Mouse (Mus musculus) hindbrain, embryonic 12.5 days (tissue): Measurements from ENCODE around the gene Tbc1d8. TPM values are rescaled to one million over a fixed set of nuclear protein-coding genes. Genes with fewer than 3 reads are reported as not detected.

Experiments
- ATAC-seq: fragments of 200-750 bp; cut with Nextera tagmentation; 2 replicates; pipeline ENCODE4 v1.8.0; 2017; ENCODE audit warnings: moderate TSS enrichment; ENCODE audit not compliant: low FRiP score
- H3K27ac ChIP-seq: fragments of 300-500 bp; sonication (generic); 2 replicates; pipeline ENCODE4 v1.5.1; 2016; ENCODE audit warnings: mild to moderate bottlenecking
- H3K27me3 ChIP-seq: fragments of 300-500 bp; sonication (generic); 2 replicates; pipeline ENCODE4 v1.6.1; 2016; ENCODE audit warnings: mild to moderate bottlenecking
- H3K36me3 ChIP-seq: fragments of 300-500 bp; sonication (generic); 2 replicates; pipeline ENCODE4 v1.6.1; 2016; ENCODE audit warnings: mild to moderate bottlenecking
- H3K4me1 ChIP-seq: fragments of 300-500 bp; sonication (generic); 2 replicates; pipeline ENCODE4 v1.6.1; 2016
- H3K4me2 ChIP-seq: fragments of 300-500 bp; sonication (generic); replicated peaks from 2 replicates; pipeline ENCODE4 v1.6.1; 2016; ENCODE audit warnings: mild to moderate bottlenecking
- H3K4me3 ChIP-seq: fragments of 300-500 bp; sonication (generic); 2 replicates; pipeline ENCODE4 v1.5.1; 2016; ENCODE audit warnings: mild to moderate bottlenecking
- H3K9ac ChIP-seq: fragments of 300-500 bp; sonication (generic); 2 replicates; pipeline ENCODE4 v1.6.1; 2016; ENCODE audit warnings: mild to moderate bottlenecking, moderate library complexity
- H3K9me3 ChIP-seq: fragments of 300-500 bp; sonication (generic); replicated peaks from 2 replicates; pipeline ENCODE4 v1.6.1; 2016; ENCODE audit warnings: mild to moderate bottlenecking
- WGBS: fragments of 180-500 bp; shearing (Covaris S2); methylation state at CpG from one replicate; pipeline ENCODE4 v1.1.7; 2016; 5-methylcytosine and 5-hydroxymethylcytosine counted together
- polyA plus RNA-seq: library from polyadenylated mRNA; unstranded; fragments of >200 nt; fragmentation: Nextera tagmentation; extraction: Ambion mirVana; gene quantifications from 2 replicates; pipeline ENCODE4 v1.2.1, GENCODE M21; 2016

The Tbc1d8 gene
- polyA plus RNA-seq, 1 experiment from 2014 or later = 8.6 TPM

GRCm38 (mm10) chr1:39471298-39471902 lies 7.2 kb downstream of the Tbc1d8 start:
- ATAC-seq = no peak
- 76% methylated on average over 9 of the region's 9 CpGs for WGBS
- Histone ChIP-seq H3K4me1 (no peaks in the 10 kb centered on the region), H3K9me3 (no peaks in the 10 kb centered on the region), H3K4me3 (no peak overlapping the region), H3K36me3 (no peaks in the 10 kb centered on the region), H3K9ac (no peak overlapping the region), H3K4me2 (no peak overlapping the region), H3K27ac (no peak overlapping the region), H3K27me3 (no peaks in the 10 kb centered on the region)

GRCm38 (mm10) chr1:39468982-39469381 lies 9.6 kb downstream of the Tbc1d8 start:
- ATAC-seq = no peak
- Histone ChIP-seq H3K9ac (no peak overlapping the region), H3K9me3 (no peaks in the 10 kb centered on the region), H3K4me1 (no peaks in the 10 kb centered on the region), H3K36me3 (no peaks in the 10 kb centered on the region), H3K27me3 (no peaks in the 10 kb centered on the region), H3K27ac (no peak overlapping the region), H3K4me2 (no peak overlapping the region), H3K4me3 (no peak overlapping the region)
- 86% methylated on average over 7 of the region's 7 CpGs for WGBS

- H3K4me3 ChIP-seq = no peak overlapping the region
- no peaks in the 10 kb centered on the region for H3K27me3 ChIP-seq
- H3K36me3 ChIP-seq = no peaks in the 10 kb centered on the region
- no peaks in the 10 kb centered on the region for H3K9me3 ChIP-seq
- H3K27ac ChIP-seq = no peak overlapping the region
- 94% methylated on average over 13 of the region's 13 CpGs for WGBS
- no peak overlapping the region for H3K9ac ChIP-seq
- ATAC-seq = no peak
- no peaks in the 10 kb centered on the region for H3K4me1 ChIP-seq
- no peak overlapping the region for H3K4me2 ChIP-seq
These were observed 12.0 kb downstream of the Tbc1d8 start for GRCm38 (mm10) chr1:39466526-39466925.

GRCm38 (mm10) chr1:39464760-39465159 lies 13.8 kb downstream of the Tbc1d8 start:
- WGBS = 88% methylated on average over 3 of the region's 3 CpGs
- Histone ChIP-seq H3K36me3 (no peaks in the 10 kb centered on the region), H3K9me3 (no peaks in the 10 kb centered on the region), H3K27me3 (no peaks in the 10 kb centered on the region), H3K4me1 (no peaks in the 10 kb centered on the region), H3K4me2 (no peak overlapping the region), H3K9ac (no peak overlapping the region), H3K4me3 (no peak overlapping the region), H3K27ac (no peak overlapping the region)
- no peak for ATAC-seq

GRCm38 (mm10) chr1:39462937-39463444 lies 15.6 kb downstream of the Tbc1d8 start:
- Histone ChIP-seq H3K4me3 (no peak overlapping the region), H3K9ac (no peak overlapping the region), H3K9me3 (no peaks in the 10 kb centered on the region), H3K4me2 (no peak overlapping the region), H3K4me1 (no peaks in the 10 kb centered on the region), H3K27me3 (no peaks in the 10 kb centered on the region), H3K27ac (no peak overlapping the region), H3K36me3 (no peaks in the 10 kb centered on the region)
- no peak for ATAC-seq
- WGBS = 83% methylated on average over 6 of the region's 6 CpGs

GRCm38 (mm10) chr1:39462036-39462435 lies 16.5 kb downstream of the Tbc1d8 start:
- Histone ChIP-seq H3K4me3 (no peak overlapping the region), H3K4me2 (no peak overlapping the region), H3K27ac (no peak overlapping the region), H3K27me3 (no peaks in the 10 kb centered on the region), H3K9ac (no peak overlapping the region), H3K36me3 (no peaks in the 10 kb centered on the region), H3K4me1 (no peaks in the 10 kb centered on the region), H3K9me3 (no peaks in the 10 kb centered on the region)
- 86% methylated on average over 13 of the region's 13 CpGs for WGBS
- no peak for ATAC-seq

- no peak for ATAC-seq
- H3K27ac ChIP-seq = no peak overlapping the region
- H3K9ac ChIP-seq = no peak overlapping the region
- H3K4me1 ChIP-seq = no peaks in the 10 kb centered on the region
- H3K9me3 ChIP-seq = no peaks in the 10 kb centered on the region
- no peaks in the 10 kb centered on the region for H3K27me3 ChIP-seq
- H3K36me3 ChIP-seq = no peaks in the 10 kb centered on the region
- H3K4me2 ChIP-seq = no peak overlapping the region
- WGBS = 85% methylated on average over 5 of the region's 5 CpGs
- no peak overlapping the region for H3K4me3 ChIP-seq
These were observed 18.1 kb downstream of the Tbc1d8 start for GRCm38 (mm10) chr1:39460495-39460894.

- Histone ChIP-seq H3K27me3 (no peaks in the 10 kb centered on the region), H3K4me1 (peaks cover 8% of the 10 kb centered on the region; the same call in 1 of the 2 replicates), H3K36me3 (no peaks in the 10 kb centered on the region), H3K9ac (no peak overlapping the region), H3K9me3 (no peaks in the 10 kb centered on the region), H3K4me3 (no peak overlapping the region), H3K4me2 (no peak overlapping the region), H3K27ac (no peak overlapping the region)
- WGBS = 87% methylated on average over 13 of the region's 13 CpGs
- no peak for ATAC-seq
These were observed 20.4 kb downstream of the Tbc1d8 start for GRCm38 (mm10) chr1:39457887-39458874.

- Histone ChIP-seq H3K36me3 (no peaks in the 10 kb centered on the region), H3K27me3 (no peaks in the 10 kb centered on the region), H3K4me2 (no peak overlapping the region), H3K4me1 (peaks cover 8% of the 10 kb centered on the region; the same call in 1 of the 2 replicates), H3K4me3 (no peak overlapping the region), H3K9me3 (no peaks in the 10 kb centered on the region), H3K9ac (no peak overlapping the region), H3K27ac (no peak overlapping the region)
- 80% methylated on average over 5 of the region's 5 CpGs for WGBS
- no peak for ATAC-seq
These were observed 22.1 kb downstream of the Tbc1d8 start for GRCm38 (mm10) chr1:39456421-39456853.

- H3K27ac ChIP-seq = no peak overlapping the region
- H3K4me2 ChIP-seq = no peak overlapping the region
- no peak overlapping the region for H3K9ac ChIP-seq
- no peak overlapping the region for H3K4me3 ChIP-seq
- H3K9me3 ChIP-seq = no peaks in the 10 kb centered on the region
- no peaks in the 10 kb centered on the region for H3K27me3 ChIP-seq
- ATAC-seq = no peak
- H3K4me1 ChIP-seq = peaks cover 8% of the 10 kb centered on the region
- no peaks in the 10 kb centered on the region for H3K36me3 ChIP-seq
- WGBS = 87% methylated on average over 23 of the region's 23 CpGs
These were observed 23.1 kb downstream of the Tbc1d8 start for GRCm38 (mm10) chr1:39455350-39456023.

GRCm38 (mm10) chr1:39454783-39455175 lies 23.8 kb downstream of the Tbc1d8 start:
- WGBS = 69% methylated on average over 4 of the region's 4 CpGs

More at GRCm38 (mm10) chr1:39454783-39455175, 23.8 kb downstream of the Tbc1d8 start:
- H3K4me1 ChIP-seq = peaks cover 12% of the 10 kb centered on the region
- no peak overlapping the region for H3K27ac ChIP-seq
- no peak for ATAC-seq
- no peaks in the 10 kb centered on the region for H3K9me3 ChIP-seq
- no peaks in the 10 kb centered on the region for H3K36me3 ChIP-seq
- no peaks in the 10 kb centered on the region for H3K27me3 ChIP-seq
- H3K4me2 ChIP-seq = no peak overlapping the region
- no peak overlapping the region for H3K9ac ChIP-seq
- H3K4me3 ChIP-seq = no peak overlapping the region
